Mouse (Mus musculus): ENCODE data around the gene Mcm3. TPM values are rescaled to one million over a fixed set of nuclear protein-coding genes. Genes with fewer than 3 reads are reported as not detected.

Gene Mcm3
- polyA plus RNA-seq, 1 experiment from 2014 or later = 27.6 TPM

- Histone ChIP-seq H3K36me3 (ENCODE audit: control insufficient read depth, insufficient read depth) (no peaks in the 10 kb centered on the region), H3K9ac (ENCODE audit: low read depth, low read length) (no peak overlapping the region), H3K4me1 (replicated peaks; ENCODE audit: control insufficient read depth, insufficient read depth, low read length) (no peaks in the 10 kb centered on the region), H3K4me3 (ENCODE audit: low read depth, low read length) (no peak overlapping the region), H3K4me2 (replicated peaks; ENCODE audit: low read depth) (no peak overlapping the region), H3K27ac (ENCODE audit: low read depth, low read length) (no peak overlapping the region), H3K9me3 (ENCODE audit: control insufficient read depth) (no peaks in the 10 kb centered on the region), H3K27me3 (replicated peaks; ENCODE audit: control insufficient read depth, insufficient read depth, low read length) (no peaks in the 10 kb centered on the region)
- WGBS = 92% methylated on average over 2 of the region's 2 CpGs
- no peak for TF ChIP-seq CTCF (IDR thresholded peaks at IDR 0.05; ENCODE audit: low read depth)
- ATAC-seq = no peak
These were observed 7.9 kb upstream of the Mcm3 start for GRCm38 (mm10) chr1:20828061-20828460.

- Histone ChIP-seq H3K36me3 (ENCODE audit: control insufficient read depth, insufficient read depth) (no peaks in the 10 kb centered on the region), H3K4me1 (replicated peaks; ENCODE audit: control insufficient read depth, insufficient read depth, low read length) (no peaks in the 10 kb centered on the region), H3K9me3 (ENCODE audit: control insufficient read depth) (no peaks in the 10 kb centered on the region), H3K9ac (ENCODE audit: low read depth, low read length) (no peak overlapping the region), H3K4me3 (ENCODE audit: low read depth, low read length) (no peak overlapping the region), H3K4me2 (replicated peaks; ENCODE audit: low read depth) (no peak overlapping the region), H3K27ac (ENCODE audit: low read depth, low read length) (no peak overlapping the region), H3K27me3 (replicated peaks; ENCODE audit: control insufficient read depth, insufficient read depth, low read length) (no peaks in the 10 kb centered on the region)
- TF ChIP-seq CTCF (IDR thresholded peaks at IDR 0.05; ENCODE audit: low read depth) = no peak
- no peak for ATAC-seq
These were observed 4.9 kb upstream of the Mcm3 start for GRCm38 (mm10) chr1:20825036-20825435.

GRCm38 (mm10) chr1:20823906-20824305, 3.8 kb upstream of the Mcm3 start:
- 80% methylated on average over 2 of the region's 2 CpGs for WGBS
- ATAC-seq = no peak
- Histone ChIP-seq H3K9ac (ENCODE audit: low read depth, low read length) (no peak overlapping the region), H3K9me3 (ENCODE audit: control insufficient read depth) (no peaks in the 10 kb centered on the region), H3K4me1 (replicated peaks; ENCODE audit: control insufficient read depth, insufficient read depth, low read length) (no peaks in the 10 kb centered on the region), H3K27ac (ENCODE audit: low read depth, low read length) (no peak overlapping the region), H3K4me3 (ENCODE audit: low read depth, low read length) (no peak overlapping the region), H3K4me2 (replicated peaks; ENCODE audit: low read depth) (no peak overlapping the region), H3K36me3 (ENCODE audit: control insufficient read depth, insufficient read depth) (no peaks in the 10 kb centered on the region), H3K27me3 (replicated peaks; ENCODE audit: control insufficient read depth, insufficient read depth, low read length) (no peaks in the 10 kb centered on the region)
- no peak for TF ChIP-seq CTCF (IDR thresholded peaks at IDR 0.05; ENCODE audit: low read depth)

GRCm38 (mm10) chr1:20823471-20823870, 3.4 kb upstream of the Mcm3 start:
- no peak overlapping the region for H3K27ac ChIP-seq (ENCODE audit: low read depth, low read length)
- H3K4me3 ChIP-seq (ENCODE audit: low read depth, low read length) = no peak overlapping the region
- no peak overlapping the region for H3K9ac ChIP-seq (ENCODE audit: low read depth, low read length)
- no peak for ATAC-seq
- H3K4me2 ChIP-seq (replicated peaks; ENCODE audit: low read depth) = no peak overlapping the region
- WGBS = 63% methylated on average over 4 of the region's 4 CpGs
- no peak for TF ChIP-seq CTCF (IDR thresholded peaks at IDR 0.05; ENCODE audit: low read depth)
- no peaks in the 10 kb centered on the region for H3K4me1 ChIP-seq (replicated peaks; ENCODE audit: control insufficient read depth, insufficient read depth, low read length)
- H3K27me3 ChIP-seq (replicated peaks; ENCODE audit: control insufficient read depth, insufficient read depth, low read length) = no peaks in the 10 kb centered on the region
- no peaks in the 10 kb centered on the region for H3K36me3 ChIP-seq (ENCODE audit: control insufficient read depth, insufficient read depth)
- no peaks in the 10 kb centered on the region for H3K9me3 ChIP-seq (ENCODE audit: control insufficient read depth)

- peaks cover 12% of the 10 kb centered on the region for H3K36me3 ChIP-seq (ENCODE audit: control insufficient read depth, insufficient read depth)
- H3K4me3 ChIP-seq (ENCODE audit: low read depth, low read length) = no peak overlapping the region
- ATAC-seq = no peak
- H3K4me2 ChIP-seq (replicated peaks; ENCODE audit: low read depth) = no peak overlapping the region
- no peaks in the 10 kb centered on the region for H3K4me1 ChIP-seq (replicated peaks; ENCODE audit: control insufficient read depth, insufficient read depth, low read length)
- no peaks in the 10 kb centered on the region for H3K27me3 ChIP-seq (replicated peaks; ENCODE audit: control insufficient read depth, insufficient read depth, low read length)
- H3K27ac ChIP-seq (ENCODE audit: low read depth, low read length) = no peak overlapping the region
- no peak for TF ChIP-seq CTCF (IDR thresholded peaks at IDR 0.05; ENCODE audit: low read depth)
- H3K9me3 ChIP-seq (ENCODE audit: control insufficient read depth) = no peaks in the 10 kb centered on the region
- 82% methylated on average over 4 of the region's 4 CpGs for WGBS
- H3K9ac ChIP-seq (ENCODE audit: low read depth, low read length) = no peak overlapping the region
These were observed 847 bp upstream of the Mcm3 start for GRCm38 (mm10) chr1:20820959-20821358.

- WGBS = 87% methylated on average over 12 of the region's 12 CpGs
These were observed 2.5 kb downstream of the Mcm3 start for GRCm38 (mm10) chr1:20817596-20817995.

GRCm38 (mm10) chr1:20817172-20817571, 2.9 kb downstream of the Mcm3 start:
- H3K27ac ChIP-seq (ENCODE audit: low read depth, low read length) = no peak overlapping the region
- H3K4me2 ChIP-seq (replicated peaks; ENCODE audit: low read depth) = no peak overlapping the region
- no peaks in the 10 kb centered on the region for H3K9me3 ChIP-seq (ENCODE audit: control insufficient read depth)
- TF ChIP-seq CTCF (IDR thresholded peaks at IDR 0.05; ENCODE audit: low read depth) = no peak
- no peak overlapping the region for H3K9ac ChIP-seq (ENCODE audit: low read depth, low read length)
- peaks cover 28% of the 10 kb centered on the region for H3K36me3 ChIP-seq (ENCODE audit: control insufficient read depth, insufficient read depth)
- no peak for ATAC-seq
- H3K27me3 ChIP-seq (replicated peaks; ENCODE audit: control insufficient read depth, insufficient read depth, low read length) = no peaks in the 10 kb centered on the region
- no peak overlapping the region for H3K4me3 ChIP-seq (ENCODE audit: low read depth, low read length)
- H3K4me1 ChIP-seq (replicated peaks; ENCODE audit: control insufficient read depth, insufficient read depth, low read length) = no peaks in the 10 kb centered on the region
- 82% methylated on average over 9 of the region's 9 CpGs for WGBS

More at GRCm38 (mm10) chr1:20817596-20817995, 2.5 kb downstream of the Mcm3 start:
- Histone ChIP-seq H3K36me3 (ENCODE audit: control insufficient read depth, insufficient read depth) (peaks cover 24% of the 10 kb centered on the region), H3K27ac (ENCODE audit: low read depth, low read length) (no peak overlapping the region), H3K4me1 (replicated peaks; ENCODE audit: control insufficient read depth, insufficient read depth, low read length) (no peaks in the 10 kb centered on the region), H3K4me3 (ENCODE audit: low read depth, low read length) (no peak overlapping the region), H3K27me3 (replicated peaks; ENCODE audit: control insufficient read depth, insufficient read depth, low read length) (no peaks in the 10 kb centered on the region), H3K4me2 (replicated peaks; ENCODE audit: low read depth) (no peak overlapping the region), H3K9me3 (ENCODE audit: control insufficient read depth) (no peaks in the 10 kb centered on the region), H3K9ac (ENCODE audit: low read depth, low read length) (no peak overlapping the region)
- no peak for TF ChIP-seq CTCF (IDR thresholded peaks at IDR 0.05; ENCODE audit: low read depth)
- ATAC-seq = no peak
